Mouse (Mus musculus): ENCODE data around the gene Mif4gd.

DNA sequence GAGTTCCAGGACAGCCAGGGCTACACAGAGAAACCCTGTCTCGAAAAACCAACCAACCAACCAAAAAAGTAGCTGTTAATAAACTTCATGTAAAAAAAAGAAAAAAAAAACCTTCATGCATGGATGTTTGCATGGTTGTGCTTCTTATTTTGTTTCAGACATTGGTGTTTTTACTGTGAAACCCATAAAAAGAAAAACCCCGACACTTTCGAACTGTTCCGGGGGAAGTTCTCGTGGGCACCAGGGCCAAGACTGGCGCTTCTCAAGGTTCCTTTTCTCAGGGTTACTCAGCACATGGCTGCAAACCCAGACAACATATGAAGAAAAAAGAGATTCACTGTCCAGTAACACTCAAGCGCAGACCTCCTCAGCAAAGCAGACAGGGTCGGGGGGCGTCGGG is 20.1 kb upstream of the Mif4gd start:
- no peak for TF ChIP-seq CTCF (IDR thresholded peaks at IDR 0.05; ENCODE audit: borderline replicate concordance, extremely low read depth, insufficient read depth, insufficient read length)
- TF ChIP-seq POLR2A (IDR thresholded peaks at IDR 0.05; ENCODE audit: borderline replicate concordance, extremely low read depth, insufficient read depth, insufficient read length, poor library complexity, severe bottlenecking) = no peak

All from brain, embryonic 14.5 days (tissue).